Mouse (Mus musculus): ENCODE results near the gene Fbxo30. TPM values are rescaled to one million over a fixed set of nuclear protein-coding genes. Genes with fewer than 3 reads are reported as not detected.
A peak's percentile ranks its signal among the peaks of the same experiment; 100 is the strongest.
"Not testable (repeated sequence)": the region's sequence is repeated elsewhere in the genome, so short reads cannot be mapped to it uniquely, and the experiment has no call there.

Gene Fbxo30
- 10 to 100 TPM; 10.1 to 11.9 TPM for total RNA-seq (2021)
- long read RNA-seq, experiment 1, full-length matches to known transcripts, result 6 of 7 reads
- long read RNA-seq, experiment 1, partial matches to known transcripts, result 1 of 7 reads
- long read RNA-seq, experiment 1, other reads (novel, unspliced or antisense), result 0 of 7 reads
- long read RNA-seq, experiment 2, full-length matches to known transcripts, result 8 of 8 reads
- long read RNA-seq, experiment 2, partial matches to known transcripts, result 0 of 8 reads
- long read RNA-seq, experiment 2, other reads (novel, unspliced or antisense), result 0 of 8 reads

- intact Hi-C loops (cut with DNase I), result loop anchor here (1.0 to 5.0 kb wide), 3 partner anchors 62 to 131 kb away; partner anchors contain the start of gene Epm2a
- TF ChIP-seq CTCF (IDR thresholded peaks at IDR 0.05), result peak; percentile 69
- peak; percentile 89 for DNase-seq (ENCODE audit: extremely low spot score in 1 of 2, low spot score in 2 of 2)
- Histone ChIP-seq H3K4me3 (peak within 1 kb of the TSS; percentile 86), H3K27ac (peak within 1 kb of the TSS; percentile 100)
Observed at GRCm38 (mm10) chr10:11280578-11281463, at the start of gene Fbxo30. TSS of gene Fbxo30 (plus strand) at chr10:11281330.

GRCm38 (mm10) chr10:11233208-11233607 is 47.9 kb upstream of the Fbxo30 start:
- DNase-seq (ENCODE audit: extremely low spot score in 1 of 2, low spot score in 2 of 2), result no peak
- no peak for TF ChIP-seq CTCF (IDR thresholded peaks at IDR 0.05)
- intact Hi-C loops (cut with DNase I), result no loop called here
- no peak overlapping the region for H3K4me3 ChIP-seq
- no peak overlapping the region for H3K27ac ChIP-seq

- H3K4me3 ChIP-seq; intact Hi-C loops (cut with DNase I); DNase-seq (ENCODE audit: extremely low spot score in 1 of 2, low spot score in 2 of 2); H3K27ac ChIP-seq: not testable (repeated sequence)
Observed at GRCm38 (mm10) chr10:11242988-11243387, 38.1 kb upstream of the Fbxo30 start.

GRCm38 (mm10) chr10:11248210-11248609 is 32.9 kb upstream of the Fbxo30 start:
- Histone ChIP-seq H3K27ac (no peak overlapping the region), H3K4me3 (no peak overlapping the region)
- no peak for TF ChIP-seq CTCF (IDR thresholded peaks at IDR 0.05)
- DNase-seq (ENCODE audit: extremely low spot score in 1 of 2, low spot score in 2 of 2), result no peak
- intact Hi-C loops (cut with DNase I), result no loop called here

GRCm38 (mm10) chr10:11250247-11250997 is 30.7 kb upstream of the Fbxo30 start:
- Histone ChIP-seq H3K27ac (no peak overlapping the region), H3K4me3 (no peak overlapping the region)
- no peak for DNase-seq (ENCODE audit: extremely low spot score in 1 of 2, low spot score in 2 of 2)
- intact Hi-C loops (cut with DNase I), result no loop called here
- TF ChIP-seq CTCF (IDR thresholded peaks at IDR 0.05), result no peak

GRCm38 (mm10) chr10:11253581-11253980 is 27.5 kb upstream of the Fbxo30 start:
- H3K4me3 ChIP-seq; DNase-seq (ENCODE audit: extremely low spot score in 1 of 2, low spot score in 2 of 2); intact Hi-C loops (cut with DNase I); H3K27ac ChIP-seq: not testable (repeated sequence)

GRCm38 (mm10) chr10:11260119-11260518 is 21.0 kb upstream of the Fbxo30 start:
- TF ChIP-seq CTCF (IDR thresholded peaks at IDR 0.05), result no peak
- no peak overlapping the region for H3K4me3 ChIP-seq
- no peak for DNase-seq (ENCODE audit: extremely low spot score in 1 of 2, low spot score in 2 of 2)
- intact Hi-C loops (cut with DNase I), result no loop called here
- H3K27ac ChIP-seq, result no peak overlapping the region

GRCm38 (mm10) chr10:11262292-11262691 is 18.8 kb upstream of the Fbxo30 start:
- DNase-seq (ENCODE audit: extremely low spot score in 1 of 2, low spot score in 2 of 2); intact Hi-C loops (cut with DNase I); H3K27ac ChIP-seq; H3K4me3 ChIP-seq: not testable (repeated sequence)

GRCm38 (mm10) chr10:11263795-11264194 is 17.3 kb upstream of the Fbxo30 start:
- H3K27ac ChIP-seq; intact Hi-C loops (cut with DNase I); DNase-seq (ENCODE audit: extremely low spot score in 1 of 2, low spot score in 2 of 2): not testable (repeated sequence)

GRCm38 (mm10) chr10:11269165-11269564 is 12.0 kb upstream of the Fbxo30 start:
- DNase-seq (ENCODE audit: extremely low spot score in 1 of 2, low spot score in 2 of 2), result no peak
- no peak overlapping the region for H3K4me3 ChIP-seq
- H3K27ac ChIP-seq, result no peak overlapping the region
- intact Hi-C loops (cut with DNase I), result no loop called here
- no peak for TF ChIP-seq CTCF (IDR thresholded peaks at IDR 0.05)

More at GRCm38 (mm10) chr10:11263795-11264194, 17.3 kb upstream of the Fbxo30 start:
- not testable (repeated sequence) for H3K4me3 ChIP-seq

- DNase-seq (ENCODE audit: extremely low spot score in 1 of 2, low spot score in 2 of 2), result no peak
- Histone ChIP-seq H3K4me3 (no peak overlapping the region), H3K27ac (no peak overlapping the region)
- no peak for TF ChIP-seq CTCF (IDR thresholded peaks at IDR 0.05)
- intact Hi-C loops (cut with DNase I), result no loop called here
Observed at GRCm38 (mm10) chr10:11274431-11274830, 6.7 kb upstream of the Fbxo30 start.

- peak overlapping the region; percentile 100 for H3K27ac ChIP-seq
- no peak for TF ChIP-seq CTCF (IDR thresholded peaks at IDR 0.05)
- intact Hi-C loops (cut with DNase I), result loop anchor here (1.0 to 5.0 kb wide), 3 partner anchors 63 to 130 kb away; partner anchors contain the start of gene Epm2a
- H3K4me3 ChIP-seq, result peak overlapping the region; percentile 86
- no peak for DNase-seq (ENCODE audit: extremely low spot score in 1 of 2, low spot score in 2 of 2)
Observed at GRCm38 (mm10) chr10:11280235-11280577, 924 bp upstream of the Fbxo30 start.
